Mouse (Mus musculus) neutrophil, adult 5-6 weeks (primary cell): ENCODE measurements around the gene Med26. TPM values are rescaled to one million over a fixed set of nuclear protein-coding genes. Genes with fewer than 3 reads are reported as not detected.

Source experiments
- ATAC-seq: fragments of 151-379, 151-347 bp; 2 replicates; pipeline ENCODE4 v1.8.0; 2017; ENCODE audit warnings: mild to moderate bottlenecking, moderate TSS enrichment; ENCODE audit not compliant: insufficient number of reproducible peaks, poor library complexity, low FRiP score, severe bottlenecking; ENCODE audit errors: extremely low read depth
- total RNA-seq: library from RNA; stranded (forward); fragments of 200-1000 nt; gene quantifications from 2 replicates; pipeline ENCODE4 v1.2.3, GENCODE M21; 2017

The Med26 gene
- total RNA-seq, 1 experiment from 2014 or later, result 10.1 TPM

DNA sequence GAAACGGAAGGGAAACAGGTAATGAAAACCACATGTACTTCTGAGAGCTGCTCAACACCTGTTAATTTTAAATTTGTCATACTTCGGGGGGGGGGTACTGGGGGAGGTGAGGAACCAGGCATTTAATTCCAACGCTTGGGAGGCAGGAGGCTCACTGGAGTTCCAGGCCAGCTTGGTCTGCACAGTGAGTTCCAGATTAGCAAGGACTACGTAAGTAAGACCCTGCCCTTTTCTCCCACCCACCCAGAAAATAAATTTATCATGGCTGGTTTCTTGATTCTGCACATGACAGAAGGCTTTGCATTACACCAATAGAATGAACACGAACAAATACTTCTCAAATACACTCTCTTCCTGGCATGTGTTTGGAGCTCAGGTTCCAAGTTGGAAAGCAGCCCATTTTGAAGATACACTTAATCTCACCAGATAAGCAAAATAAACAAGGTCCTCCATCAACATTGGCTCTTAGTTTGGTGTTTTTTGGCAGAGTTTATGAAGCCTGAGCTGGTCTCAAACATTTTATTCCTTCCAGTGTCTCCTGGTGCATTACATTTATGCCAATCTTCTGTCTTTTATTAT, 1.3 kb upstream of the Med26 start:
- no peak for ATAC-seq

GRCm38 (mm10) chr8:72548644-72549313, 709 bp upstream of the Med26 start:
- ATAC-seq, result peak; percentile 31

- ATAC-seq, result no peak
These were observed 808 bp downstream of the Med26 start for GRCm38 (mm10) chr8:72547122-72547801.

GRCm38 (mm10) chr8:72539234-72539633, 8.8 kb downstream of the Med26 start:
- ATAC-seq, result peak; percentile 57; the same call in 1 of the 2 replicates

DNA sequence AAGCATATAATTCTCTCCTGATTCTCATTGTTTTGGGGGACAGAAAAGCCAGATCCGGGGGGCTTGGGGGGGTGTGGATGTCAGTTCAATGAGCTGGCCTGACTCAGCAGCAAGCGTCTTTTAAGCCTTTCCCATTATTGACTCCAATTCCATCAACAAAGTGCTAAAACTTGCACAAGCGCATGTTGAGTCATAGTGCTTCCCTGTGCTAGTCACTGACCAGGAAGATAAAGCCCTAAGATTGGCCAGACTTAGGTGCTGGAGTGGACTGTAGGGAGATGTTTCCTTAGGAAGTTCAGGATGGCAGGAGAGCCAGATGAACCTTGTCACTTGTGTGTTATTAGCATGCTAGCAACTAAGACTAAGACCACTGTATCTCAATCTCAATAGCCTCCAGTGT, 13.2 kb downstream of the Med26 start:
- ATAC-seq, result no peak

- no peak for ATAC-seq
These were observed 16.0 kb downstream of the Med26 start for GRCm38 (mm10) chr8:72532103-72532502.

DNA sequence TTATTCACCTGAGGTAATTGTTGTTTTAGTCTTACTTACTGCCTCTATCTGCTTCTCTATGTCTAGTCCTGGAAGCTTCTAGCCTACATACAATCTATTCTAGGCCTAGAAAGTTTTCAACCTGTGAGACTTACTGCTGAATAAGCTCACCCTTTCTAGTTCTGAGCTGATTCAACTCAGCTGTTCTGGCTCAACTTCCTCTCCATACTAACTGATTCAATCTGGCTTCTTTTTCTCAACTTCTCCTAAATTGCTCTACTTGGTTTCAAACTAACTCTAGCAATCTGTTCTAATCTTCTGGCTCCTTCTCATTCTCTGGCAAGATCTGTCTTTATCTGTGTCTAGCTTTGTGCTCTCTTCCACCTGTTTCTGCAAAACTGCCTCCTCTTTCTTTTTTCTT, 26.2 kb downstream of the Med26 start:
- ATAC-seq, result no peak

GRCm38 (mm10) chr8:72517421-72517988, 30.6 kb downstream of the Med26 start:
- no peak for ATAC-seq

DNA sequence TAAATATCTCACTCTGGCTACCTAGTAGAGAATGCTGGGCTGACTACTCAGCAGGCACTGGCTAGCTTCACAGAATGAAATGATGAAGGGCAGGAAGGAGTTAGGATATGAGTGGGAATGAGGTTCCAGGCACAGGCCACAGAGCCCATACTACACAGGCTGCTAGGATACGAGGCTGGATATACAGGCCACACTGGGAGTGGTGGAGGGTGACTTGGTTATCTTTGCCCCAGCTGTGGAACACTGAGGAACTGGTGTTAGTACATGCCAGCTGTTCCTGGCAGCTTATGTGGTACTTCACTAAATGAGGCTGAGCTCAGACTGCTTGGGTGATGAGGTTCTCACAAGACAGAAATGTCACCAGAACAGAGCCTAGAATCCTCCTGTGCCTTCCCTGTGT, 34.9 kb downstream of the Med26 start:
- ATAC-seq, result no peak

DNA sequence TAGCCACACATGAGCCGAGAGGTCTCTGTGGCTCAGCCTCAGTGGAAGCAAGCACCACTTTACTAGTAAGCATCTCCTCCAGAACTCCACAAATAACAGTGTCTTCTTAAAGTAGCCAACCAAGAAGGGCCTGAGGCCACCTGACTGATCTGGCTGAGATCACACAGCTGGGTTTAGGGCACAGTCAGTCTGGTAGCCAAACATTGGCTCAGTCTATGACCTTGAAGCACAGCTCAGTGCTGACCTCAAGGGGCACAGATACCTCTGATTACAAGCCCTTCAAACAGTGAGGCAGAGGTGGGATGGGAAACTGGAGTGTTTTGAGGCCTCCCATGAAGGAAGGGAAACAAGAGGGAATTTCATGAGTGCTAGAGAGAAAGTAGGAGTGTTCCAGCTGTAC, 35.4 kb downstream of the Med26 start:
- ATAC-seq, result no peak

- peak; percentile 7; the same call in 1 of the 2 replicates for ATAC-seq
These were observed 40.6 kb downstream of the Med26 start for GRCm38 (mm10) chr8:72507505-72507904.

- no peak for ATAC-seq
These were observed 43.3 kb downstream of the Med26 start for GRCm38 (mm10) chr8:72504637-72505314.

DNA sequence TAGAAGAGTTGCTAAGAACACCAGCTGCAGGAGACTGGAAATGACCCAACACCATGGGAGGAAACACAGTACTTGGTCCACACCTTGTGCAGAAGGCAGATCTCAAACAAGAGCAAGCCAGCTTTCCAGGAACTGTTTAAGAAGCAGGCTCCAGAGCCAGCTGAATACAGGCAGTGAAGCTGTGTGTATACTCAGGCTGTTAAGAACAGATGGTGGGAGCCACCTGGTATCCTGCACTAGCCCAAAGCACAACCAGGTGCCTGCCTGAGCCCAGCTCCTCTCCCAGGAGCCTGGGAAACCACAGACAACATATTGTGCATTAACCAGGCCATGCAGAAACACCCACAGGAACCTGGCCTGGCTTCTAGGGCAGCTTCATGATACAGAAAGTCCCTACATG, 43.9 kb downstream of the Med26 start:
- ATAC-seq, result no peak

- ATAC-seq, result no peak
These were observed 47.5 kb downstream of the Med26 start for GRCm38 (mm10) chr8:72500521-72500931.

DNA sequence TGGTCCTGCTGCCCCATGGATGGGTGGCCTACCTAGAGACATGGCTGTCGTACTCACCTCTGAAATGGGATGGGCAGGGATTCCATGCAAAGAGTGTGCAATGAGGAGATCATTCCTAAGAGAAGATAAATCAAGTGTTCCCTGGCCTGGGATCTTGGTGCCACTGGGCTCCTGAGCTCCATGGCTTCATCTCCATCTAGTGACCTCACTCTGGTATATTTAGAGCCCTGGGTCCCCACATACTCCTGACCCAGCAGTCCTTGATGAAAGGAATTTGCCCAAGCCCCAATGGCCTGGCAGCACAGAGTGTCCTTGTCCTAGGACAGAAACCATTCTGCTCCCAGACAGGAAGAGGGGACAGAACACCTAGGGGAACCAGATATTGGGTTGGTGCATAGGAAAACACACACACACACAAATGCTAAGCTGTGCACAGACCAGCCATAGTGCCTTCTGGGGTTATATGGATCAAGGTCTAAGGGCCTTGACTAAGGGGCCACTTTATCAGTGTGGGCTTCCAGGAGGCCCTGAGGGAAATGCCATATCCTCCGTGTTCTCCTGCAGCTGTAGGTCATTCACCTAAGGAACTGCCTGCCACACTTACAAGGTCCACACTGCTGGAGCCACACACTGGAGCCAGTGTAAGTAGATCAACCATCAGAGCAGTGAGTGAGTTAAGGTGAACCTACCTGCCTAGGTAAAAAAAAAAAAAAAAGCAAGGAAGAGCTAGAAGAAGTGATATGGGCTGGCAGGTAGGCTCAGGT, 48.4 kb downstream of the Med26 start:
- no peak for ATAC-seq

DNA sequence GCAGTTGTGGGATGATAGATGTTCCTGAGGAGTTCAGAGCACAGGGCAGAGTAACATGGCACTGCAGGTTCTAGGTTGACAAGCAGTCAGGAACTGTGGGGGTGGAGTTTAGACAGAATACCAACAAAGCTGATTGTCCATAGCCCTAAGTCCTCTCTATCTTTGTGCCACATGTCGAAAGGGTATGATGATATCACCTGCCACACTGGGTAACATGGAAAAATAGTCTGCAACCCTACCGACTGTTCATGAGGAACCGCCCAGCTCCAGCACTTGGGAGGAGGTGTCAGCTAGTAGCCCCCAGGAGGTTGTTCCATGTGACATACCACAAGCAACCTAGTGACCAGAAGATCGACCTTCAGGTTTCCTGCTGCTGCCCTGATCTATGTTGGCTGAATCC, 49.5 kb downstream of the Med26 start:
- no peak for ATAC-seq

DNA sequence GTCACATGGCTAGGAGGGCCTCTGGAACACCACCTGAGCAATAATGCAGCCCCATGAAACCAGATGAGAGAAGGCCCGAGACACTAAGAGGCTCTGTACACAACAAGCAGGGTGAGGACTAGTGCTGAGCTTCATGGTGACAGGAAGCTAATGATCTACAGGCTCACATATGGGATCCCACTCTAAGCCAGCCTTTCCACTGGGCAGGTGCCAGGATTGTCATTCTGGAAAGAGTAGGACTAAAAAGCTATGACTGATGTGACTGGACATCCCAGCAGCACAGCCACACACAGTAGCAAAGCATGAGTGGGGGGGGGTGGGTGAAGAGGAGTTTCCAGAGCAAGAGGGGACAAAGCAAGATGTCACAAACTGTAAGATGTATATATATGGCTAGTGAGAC, 50.2 kb downstream of the Med26 start:
- ATAC-seq, result no peak

GRCm38 (mm10) chr8:72496217-72496616, 51.9 kb downstream of the Med26 start:
- ATAC-seq, result no peak
